Mouse (Mus musculus): ENCODE data around the gene Hdac11. TPM values are rescaled to one million over a fixed set of nuclear protein-coding genes. Genes with fewer than 3 reads are reported as not detected.

The Hdac11 gene
- polyA plus RNA-seq, 1 experiment: 39.3 TPM

DNA sequence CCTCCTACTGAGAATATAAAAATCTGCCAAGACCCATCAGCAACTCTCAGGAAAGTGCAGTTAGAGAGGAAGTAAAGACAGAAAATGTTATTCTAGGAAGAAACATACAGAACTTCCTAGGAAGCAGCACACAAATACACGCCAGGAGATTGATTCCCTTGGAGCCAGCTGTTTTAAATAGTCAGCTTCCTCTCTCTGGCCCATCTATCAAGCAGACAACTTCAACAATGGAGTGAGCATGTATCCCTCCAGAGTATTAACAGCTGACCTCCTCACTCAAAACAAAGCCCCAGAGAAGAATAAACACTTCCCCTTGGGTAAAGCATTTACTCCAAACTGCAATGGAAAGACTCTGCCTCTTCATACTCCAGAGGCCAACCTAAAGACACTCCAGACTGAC lies 41.3 kb upstream of the Hdac11 start:
- TF ChIP-seq MAX (IDR thresholded peaks at IDR 0.05; ENCODE audit: low read depth): no peak
- TF ChIP-seq E2F4 (IDR thresholded peaks at IDR 0.05; ENCODE audit: insufficient read depth): no peak
- TF ChIP-seq TCF3 (IDR thresholded peaks at IDR 0.05; ENCODE audit: insufficient read length, low read depth): no peak
- TF ChIP-seq SRF (IDR thresholded peaks at IDR 0.05; ENCODE audit: control insufficient read depth, insufficient read length, low read depth): no peak
- no peak for TF ChIP-seq MYOD1 (IDR thresholded peaks at IDR 0.05; ENCODE audit: control insufficient read depth in 1 of 3, insufficient read length in 2 of 3, low read depth in 2 of 3)
- no peak for TF ChIP-seq CEBPB (IDR thresholded peaks at IDR 0.05; ENCODE audit: insufficient read depth, poor library complexity, severe bottlenecking)
- no peak for TF ChIP-seq REST (IDR thresholded peaks at IDR 0.05; ENCODE audit: insufficient read depth, insufficient read length)
- TF ChIP-seq POLR2AphosphoS2 (IDR thresholded peaks at IDR 0.05; ENCODE audit: insufficient read length, low read depth): no peak
- no peak for TF ChIP-seq USF1 (IDR thresholded peaks at IDR 0.05; ENCODE audit: low read depth)
- no peak overlapping the region for H3ac ChIP-seq (ENCODE audit: control insufficient read depth, insufficient read length)
- H3K79me2 ChIP-seq (ENCODE audit: control insufficient read depth, insufficient read depth): no peaks in the 10 kb centered on the region
- H3K27me3 ChIP-seq (ENCODE audit: control insufficient read depth, insufficient read depth, insufficient read length): peaks cover 44% of the 10 kb centered on the region
- no peaks in the 10 kb centered on the region for H3K36me3 ChIP-seq (ENCODE audit: control insufficient read depth, insufficient read depth)
- H3K4me3 ChIP-seq: no peak overlapping the region
- no peak overlapping the region for H3K4me2 ChIP-seq (ENCODE audit: low read depth)

DNA sequence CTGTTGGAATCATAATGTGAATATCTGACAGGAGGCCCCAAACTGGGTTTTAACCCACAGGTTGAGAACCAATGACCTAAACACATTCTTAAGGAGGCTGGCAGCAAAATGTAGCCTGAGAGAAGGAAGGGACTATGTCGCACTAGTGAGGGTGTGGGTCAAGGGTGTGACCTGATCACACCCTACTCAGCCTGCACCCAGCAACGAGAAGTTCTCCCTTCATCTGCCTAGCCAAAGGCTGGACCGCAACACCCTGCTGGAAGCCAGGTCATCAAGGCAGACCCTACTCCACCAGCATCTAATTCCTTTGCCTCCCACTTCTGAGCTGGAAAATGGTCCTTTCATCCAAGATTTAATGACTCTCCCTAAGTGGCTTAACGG lies 40.6 kb upstream of the Hdac11 start:
- H3ac ChIP-seq (ENCODE audit: control insufficient read depth, insufficient read length): no peak overlapping the region
- H3K36me3 ChIP-seq (ENCODE audit: control insufficient read depth, insufficient read depth): no peaks in the 10 kb centered on the region
- TF ChIP-seq POLR2A (IDR thresholded peaks at IDR 0.05; ENCODE audit: insufficient read length, low read depth) (no peak), MYOD1 (IDR thresholded peaks at IDR 0.05; ENCODE audit: control insufficient read depth in 1 of 3, insufficient read length in 2 of 3, low read depth in 2 of 3) (no peak), MAX (IDR thresholded peaks at IDR 0.05; ENCODE audit: low read depth) (no peak), MYOG (IDR thresholded peaks at IDR 0.05; ENCODE audit: control insufficient read depth in 1 of 3, insufficient read depth in 1 of 3, insufficient read length in 2 of 3, low read depth in 2 of 3) (no peak), POLR2AphosphoS2 (IDR thresholded peaks at IDR 0.05; ENCODE audit: insufficient read length, low read depth) (no peak), REST (IDR thresholded peaks at IDR 0.05; ENCODE audit: insufficient read depth, insufficient read length) (no peak), TCF3 (IDR thresholded peaks at IDR 0.05; ENCODE audit: insufficient read length, low read depth) (no peak), CEBPB (IDR thresholded peaks at IDR 0.05; ENCODE audit: insufficient read depth, poor library complexity, severe bottlenecking) (no peak), SRF (IDR thresholded peaks at IDR 0.05; ENCODE audit: control insufficient read depth, insufficient read length, low read depth) (no peak), TCF12 (IDR thresholded peaks at IDR 0.05; ENCODE audit: insufficient read depth, poor library complexity, severe bottlenecking) (no peak), USF1 (IDR thresholded peaks at IDR 0.05; ENCODE audit: low read depth) (no peak), E2F4 (IDR thresholded peaks at IDR 0.05; ENCODE audit: insufficient read depth) (no peak)
- no peak overlapping the region for H3K4me3 ChIP-seq
- no peak overlapping the region for H3K4me2 ChIP-seq (ENCODE audit: low read depth)
- H3K79me2 ChIP-seq (ENCODE audit: control insufficient read depth, insufficient read depth): no peaks in the 10 kb centered on the region
- H3K27me3 ChIP-seq (ENCODE audit: control insufficient read depth, insufficient read depth, insufficient read length): peaks cover 41% of the 10 kb centered on the region

DNA sequence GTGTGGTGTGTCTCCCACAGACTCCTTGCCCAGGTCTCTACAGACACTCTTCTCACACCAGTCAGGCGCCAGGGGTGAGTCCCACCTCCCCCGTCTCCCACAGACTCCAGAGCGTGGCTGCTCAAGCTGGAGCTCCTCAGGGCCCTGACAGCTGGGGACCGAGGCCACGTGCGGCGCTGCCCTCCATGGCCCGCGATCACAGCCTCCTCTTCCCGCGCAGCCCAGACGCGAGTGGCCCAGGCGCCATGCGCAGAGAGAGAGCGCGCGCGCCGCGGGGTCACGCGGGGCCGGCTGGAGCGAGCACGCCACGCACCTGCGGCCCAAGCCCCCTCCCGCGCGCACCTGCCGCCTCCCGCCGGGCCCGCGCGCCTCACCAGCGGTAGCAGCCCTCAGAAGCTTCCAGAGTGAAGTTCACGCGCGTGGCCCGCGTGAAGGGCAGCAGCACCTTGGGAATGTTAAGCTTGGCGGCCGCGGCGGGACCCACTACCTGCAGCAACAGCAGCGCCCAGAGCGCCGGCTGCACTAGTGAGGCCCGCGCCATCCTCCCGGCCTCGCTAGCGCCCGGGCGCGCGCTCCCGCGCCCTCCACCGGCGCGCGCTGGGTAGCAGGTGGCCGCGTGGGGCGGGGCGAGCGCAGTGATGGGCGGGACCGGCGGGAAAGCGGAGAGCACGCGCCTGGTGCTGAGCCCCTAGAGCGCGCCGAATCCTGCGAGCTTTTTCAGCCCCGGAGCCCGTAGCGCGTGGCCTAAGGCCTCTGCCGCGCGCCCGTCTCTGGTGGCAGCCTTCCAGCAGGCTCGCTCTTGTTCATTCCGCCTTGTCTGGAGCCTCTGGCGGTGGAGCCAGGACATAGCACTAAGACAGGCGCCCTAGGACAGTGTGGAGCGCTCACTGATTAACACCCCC lies 40.0 kb upstream of the Hdac11 start, which contains the start of gene Nup210:
Gene Nup210, minus strand, starts transcription at position 586 of the 902 bp plus-strand sequence.
- peak within 1 kb of the TSS; percentile 38 for H3K4me2 ChIP-seq (ENCODE audit: low read depth)
- no peak within 1 kb of the TSS for H3ac ChIP-seq (ENCODE audit: control insufficient read depth, insufficient read length)
- TF ChIP-seq USF1 (IDR thresholded peaks at IDR 0.05; ENCODE audit: low read depth): no peak
- peak in 1 of 3 experiments; percentile 68 for TF ChIP-seq MYOD1 (IDR thresholded peaks at IDR 0.05; ENCODE audit: control insufficient read depth in 1 of 3, insufficient read length in 2 of 3, low read depth in 2 of 3)
- no peak for TF ChIP-seq POLR2AphosphoS2 (IDR thresholded peaks at IDR 0.05; ENCODE audit: insufficient read length, low read depth)
- peak in 2 of 3 experiments; percentile 8 to 66 for TF ChIP-seq MYOG (IDR thresholded peaks at IDR 0.05; ENCODE audit: control insufficient read depth in 1 of 3, insufficient read depth in 1 of 3, insufficient read length in 2 of 3, low read depth in 2 of 3)
- TF ChIP-seq TCF12 (IDR thresholded peaks at IDR 0.05; ENCODE audit: insufficient read depth, poor library complexity, severe bottlenecking): no peak
- no peak for TF ChIP-seq CEBPB (IDR thresholded peaks at IDR 0.05; ENCODE audit: insufficient read depth, poor library complexity, severe bottlenecking)
- no peak for TF ChIP-seq REST (IDR thresholded peaks at IDR 0.05; ENCODE audit: insufficient read depth, insufficient read length)
- no peak for TF ChIP-seq E2F4 (IDR thresholded peaks at IDR 0.05; ENCODE audit: insufficient read depth)
- peaks cover 35% of the 10 kb centered on the region for H3K27me3 ChIP-seq (ENCODE audit: control insufficient read depth, insufficient read depth, insufficient read length)
- H3K36me3 ChIP-seq (ENCODE audit: control insufficient read depth, insufficient read depth): no peaks in the 10 kb centered on the region
- H3K79me2 ChIP-seq (ENCODE audit: control insufficient read depth, insufficient read depth): no peaks in the 10 kb centered on the region
- H3K4me3 ChIP-seq: no peak within 1 kb of the TSS

DNA sequence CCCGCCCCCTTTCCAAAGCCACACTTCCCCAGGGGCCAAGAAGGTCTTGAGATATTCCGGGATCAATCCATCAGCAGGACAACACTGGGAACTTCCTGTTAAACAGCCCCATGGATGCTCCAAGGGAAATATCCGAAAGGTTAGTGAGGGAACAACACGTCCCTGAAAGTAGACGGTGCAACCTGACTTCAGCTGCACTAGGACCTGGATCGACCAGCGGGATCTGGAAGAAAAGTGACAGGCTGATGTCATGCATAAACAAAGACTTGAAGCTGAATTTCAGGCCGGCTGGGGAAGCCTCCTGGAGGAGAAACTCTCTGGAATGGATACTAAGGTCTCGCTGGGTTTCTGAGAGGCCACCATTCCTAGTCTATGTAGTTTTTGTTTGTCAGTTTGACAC lies 39.3 kb upstream of the Hdac11 start:
- H3ac ChIP-seq (ENCODE audit: control insufficient read depth, insufficient read length): no peak overlapping the region
- H3K36me3 ChIP-seq (ENCODE audit: control insufficient read depth, insufficient read depth): no peaks in the 10 kb centered on the region
- no peaks in the 10 kb centered on the region for H3K79me2 ChIP-seq (ENCODE audit: control insufficient read depth, insufficient read depth)
- no peak overlapping the region for H3K4me3 ChIP-seq
- H3K27me3 ChIP-seq (ENCODE audit: control insufficient read depth, insufficient read depth, insufficient read length): peaks cover 28% of the 10 kb centered on the region
- no peak for TF ChIP-seq POLR2AphosphoS2 (IDR thresholded peaks at IDR 0.05; ENCODE audit: insufficient read length, low read depth)
- TF ChIP-seq POLR2A (IDR thresholded peaks at IDR 0.05; ENCODE audit: insufficient read length, low read depth): no peak
- no peak for TF ChIP-seq CEBPB (IDR thresholded peaks at IDR 0.05; ENCODE audit: insufficient read depth, poor library complexity, severe bottlenecking)
- no peak for TF ChIP-seq REST (IDR thresholded peaks at IDR 0.05; ENCODE audit: insufficient read depth, insufficient read length)
- no peak for TF ChIP-seq USF1 (IDR thresholded peaks at IDR 0.05; ENCODE audit: low read depth)
- TF ChIP-seq SRF (IDR thresholded peaks at IDR 0.05; ENCODE audit: control insufficient read depth, insufficient read length, low read depth): no peak
- no peak for TF ChIP-seq MYOD1 (IDR thresholded peaks at IDR 0.05; ENCODE audit: control insufficient read depth in 1 of 3, insufficient read length in 2 of 3, low read depth in 2 of 3)
- TF ChIP-seq E2F4 (IDR thresholded peaks at IDR 0.05; ENCODE audit: insufficient read depth): no peak
- no peak for TF ChIP-seq MYOG (IDR thresholded peaks at IDR 0.05; ENCODE audit: control insufficient read depth in 1 of 3, insufficient read depth in 1 of 3, insufficient read length in 2 of 3, low read depth in 2 of 3)
- no peak for TF ChIP-seq MAX (IDR thresholded peaks at IDR 0.05; ENCODE audit: low read depth)
- TF ChIP-seq TCF12 (IDR thresholded peaks at IDR 0.05; ENCODE audit: insufficient read depth, poor library complexity, severe bottlenecking): no peak
- TF ChIP-seq TCF3 (IDR thresholded peaks at IDR 0.05; ENCODE audit: insufficient read length, low read depth): no peak
- no peak overlapping the region for H3K4me2 ChIP-seq (ENCODE audit: low read depth)
